Mouse (Mus musculus) liver (tissue): ENCODE data around the gene Dthd1.

Source experiments
- DNase-seq: peaks from one replicate; pipeline ENCODE4 v3.0.0-alpha.2; 2020; ENCODE audit warnings: mixed read lengths

The Dthd1 gene

GRCm38 (mm10) chr5:62813402-62814071 lies at the start of gene Dthd1:
Gene Dthd1 (plus strand): TSS chr5:62813823.
- DNase-seq = no peak

- no peak for DNase-seq
These were observed 49.5 kb upstream of the Dthd1 start for GRCm38 (mm10) chr5:62764161-62764560.

GRCm38 (mm10) chr5:62765459-62765783 lies 48.2 kb upstream of the Dthd1 start:
- DNase-seq = no peak

GRCm38 (mm10) chr5:62765784-62766701 lies 47.6 kb upstream of the Dthd1 start, which contains the start of gene Arap2:
Gene Arap2 (minus strand): TSS chr5:62766159.
- DNase-seq = peak; percentile 34

- DNase-seq = no peak
These were observed 41.6 kb upstream of the Dthd1 start for GRCm38 (mm10) chr5:62771775-62772599.

- DNase-seq = no peak
These were observed 35.8 kb upstream of the Dthd1 start for GRCm38 (mm10) chr5:62777804-62778203.

GRCm38 (mm10) chr5:62778682-62779081 lies 34.9 kb upstream of the Dthd1 start:
- no peak for DNase-seq

- no peak for DNase-seq
These were observed 26.8 kb upstream of the Dthd1 start for GRCm38 (mm10) chr5:62786809-62787208.

GRCm38 (mm10) chr5:62790921-62791564 lies 22.6 kb upstream of the Dthd1 start:
- DNase-seq = no peak

GRCm38 (mm10) chr5:62792776-62793175 lies 20.8 kb upstream of the Dthd1 start:
- DNase-seq = no peak

- DNase-seq = no peak
These were observed 420 bp downstream of the Dthd1 start for GRCm38 (mm10) chr5:62814072-62814414.

- DNase-seq = no peak
These were observed 2.1 kb downstream of the Dthd1 start for GRCm38 (mm10) chr5:62815741-62816140.

GRCm38 (mm10) chr5:62819567-62819966 lies 5.9 kb downstream of the Dthd1 start:
- DNase-seq = no peak

- no peak for DNase-seq
These were observed 7.0 kb downstream of the Dthd1 start for GRCm38 (mm10) chr5:62820363-62821271.

- no peak for DNase-seq
These were observed 29.5 kb downstream of the Dthd1 start for GRCm38 (mm10) chr5:62842955-62843730.

GRCm38 (mm10) chr5:62846571-62847131 lies 33.0 kb downstream of the Dthd1 start:
- no peak for DNase-seq

GRCm38 (mm10) chr5:62851337-62851736 lies 37.7 kb downstream of the Dthd1 start:
- no peak for DNase-seq

GRCm38 (mm10) chr5:62854361-62854844 lies 40.8 kb downstream of the Dthd1 start:
- no peak for DNase-seq

- no peak for DNase-seq
These were observed 43.9 kb downstream of the Dthd1 start for GRCm38 (mm10) chr5:62857502-62857901.

GRCm38 (mm10) chr5:62858282-62858681 lies 44.7 kb downstream of the Dthd1 start:
- DNase-seq = no peak
